Mouse (Mus musculus): ENCODE data around the gene Gsta2. TPM values are rescaled to one million over a fixed set of nuclear protein-coding genes. Genes with fewer than 3 reads are reported as not detected.
"Not testable (repeated sequence)": the region's sequence is repeated elsewhere in the genome, so short reads cannot be mapped to it uniquely, and the experiment has no call there.

Gene Gsta2
- polyA plus RNA-seq, 1 experiment from 2014 or later, result 320 TPM

- TF ChIP-seq CTCF (IDR thresholded peaks at IDR 0.05; ENCODE audit: low read depth), result peak; percentile 78
- H3K4me1 ChIP-seq (replicated peaks; ENCODE audit: insufficient read depth, low read length), result no peaks in the 10 kb centered on the region
- no peak for ATAC-seq (replicated peaks; ENCODE audit: low FRiP score, low read depth)
Observed at GRCm38 (mm10) chr9:78319499-78319898, 36.1 kb downstream of the Gsta2 start.

DNA sequence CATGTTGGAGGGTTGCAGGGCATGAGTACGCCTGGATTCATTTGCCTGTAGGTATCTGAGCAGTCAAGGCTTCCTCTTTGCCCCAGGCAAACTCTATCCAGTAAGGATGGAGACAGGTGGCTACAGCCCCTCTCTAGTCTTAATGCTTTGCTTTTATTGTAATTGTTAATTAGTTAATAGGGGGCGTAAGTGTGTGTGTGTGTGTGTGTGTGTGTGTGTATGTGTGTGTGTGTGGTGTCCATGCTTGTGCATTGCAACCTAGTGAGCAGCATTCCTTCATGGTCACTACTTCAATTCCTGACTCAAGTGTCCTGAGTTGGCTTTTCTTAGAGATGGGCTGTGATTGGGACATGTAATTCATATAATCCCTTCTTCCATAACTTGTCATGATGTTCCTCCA is 40.9 kb downstream of the Gsta2 start, which contains the start of gene Omt2a:
Gene Omt2a, minus strand, starts transcription at position 101 of the 400 bp plus-strand sequence.
- no peaks in the 10 kb centered on the region for H3K9me3 ChIP-seq (replicated peaks; ENCODE audit: low read length)
- no peak within 1 kb of the TSS for H3K4me2 ChIP-seq (ENCODE audit: low read length)
- no peak for TF ChIP-seq CTCF (IDR thresholded peaks at IDR 0.05; ENCODE audit: low read depth)
- H3K4me3 ChIP-seq (replicated peaks; ENCODE audit: low read depth, low read length), result no peak within 1 kb of the TSS
- H3K9ac ChIP-seq (ENCODE audit: low read depth, low read length), result no peak within 1 kb of the TSS
- WGBS, result 83% methylated on average over 2 of the region's 2 CpGs
- no peaks in the 10 kb centered on the region for H3K4me1 ChIP-seq (replicated peaks; ENCODE audit: insufficient read depth, low read length)
- no peaks in the 10 kb centered on the region for H3K27me3 ChIP-seq (ENCODE audit: insufficient read depth, low read length)
- no peak for ATAC-seq (replicated peaks; ENCODE audit: low FRiP score, low read depth)
- no peak for DNase-seq (ENCODE audit: low spot score)
- H3K27ac ChIP-seq, result no peak within 1 kb of the TSS
- no peaks in the 10 kb centered on the region for H3K36me3 ChIP-seq (ENCODE audit: insufficient read depth, low read length)

More at GRCm38 (mm10) chr9:78319499-78319898, 36.1 kb downstream of the Gsta2 start:
- Histone ChIP-seq H3K27me3 (ENCODE audit: insufficient read depth, low read length) (no peaks in the 10 kb centered on the region), H3K27ac (no peak overlapping the region), H3K4me2 (ENCODE audit: low read length) (no peak overlapping the region), H3K4me3 (replicated peaks; ENCODE audit: low read depth, low read length) (no peak overlapping the region), H3K9me3 (replicated peaks; ENCODE audit: low read length) (no peaks in the 10 kb centered on the region), H3K36me3 (ENCODE audit: insufficient read depth, low read length) (no peaks in the 10 kb centered on the region), H3K9ac (ENCODE audit: low read depth, low read length) (no peak overlapping the region)
- DNase-seq (ENCODE audit: low spot score), result no peak
- WGBS, result 24% methylated on average over 1 of the region's 1 CpGs

- not testable (repeated sequence) for H3K4me2 ChIP-seq (ENCODE audit: low read length); ATAC-seq (replicated peaks; ENCODE audit: low FRiP score, low read depth); H3K4me1 ChIP-seq (replicated peaks; ENCODE audit: insufficient read depth, low read length); H3K4me3 ChIP-seq (replicated peaks; ENCODE audit: low read depth, low read length); H3K9me3 ChIP-seq (replicated peaks; ENCODE audit: low read length); H3K27me3 ChIP-seq (ENCODE audit: insufficient read depth, low read length); H3K36me3 ChIP-seq (ENCODE audit: insufficient read depth, low read length); H3K9ac ChIP-seq (ENCODE audit: low read depth, low read length); H3K27ac ChIP-seq; DNase-seq (ENCODE audit: low spot score)
- 68% methylated on average over 1 of the region's 3 CpGs for WGBS
Observed at GRCm38 (mm10) chr9:78308122-78308521, 47.5 kb downstream of the Gsta2 start.

- H3K4me3 ChIP-seq (replicated peaks; ENCODE audit: low read depth, low read length); H3K4me2 ChIP-seq (ENCODE audit: low read length); H3K27ac ChIP-seq; H3K36me3 ChIP-seq (ENCODE audit: insufficient read depth, low read length); H3K9me3 ChIP-seq (replicated peaks; ENCODE audit: low read length); DNase-seq (ENCODE audit: low spot score); H3K4me1 ChIP-seq (replicated peaks; ENCODE audit: insufficient read depth, low read length); H3K9ac ChIP-seq (ENCODE audit: low read depth, low read length); H3K27me3 ChIP-seq (ENCODE audit: insufficient read depth, low read length); ATAC-seq (replicated peaks; ENCODE audit: low FRiP score, low read depth): not testable (repeated sequence)
- 78% methylated on average over 1 of the region's 1 CpGs for WGBS
Observed at GRCm38 (mm10) chr9:78299143-78299542, 56.4 kb downstream of the Gsta2 start.

DNA sequence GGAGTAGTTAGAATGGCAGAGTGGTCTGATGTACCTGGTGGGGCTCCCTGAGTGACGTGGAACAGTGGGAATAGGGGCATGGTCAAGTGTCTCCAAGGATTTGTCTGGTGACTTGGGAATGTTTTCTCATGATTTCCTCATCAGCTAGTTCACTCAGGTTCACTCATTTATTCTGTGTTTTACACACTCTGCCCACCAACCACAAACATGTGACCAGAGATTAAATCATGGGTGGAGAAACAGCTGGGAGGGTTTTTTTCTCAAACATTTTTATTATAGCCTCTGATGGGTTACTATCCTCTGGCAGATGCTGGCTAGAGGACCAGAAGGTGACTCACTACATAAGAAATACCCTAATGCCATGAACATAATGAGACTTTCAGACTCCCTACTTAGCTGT is 57.4 kb downstream of the Gsta2 start:
- DNase-seq (ENCODE audit: low spot score), result no peak
- WGBS, result 70% methylated on average over 1 of the region's 1 CpGs
- H3K4me1 ChIP-seq (replicated peaks; ENCODE audit: insufficient read depth, low read length), result no peaks in the 10 kb centered on the region
- H3K9ac ChIP-seq (ENCODE audit: low read depth, low read length), result no peak overlapping the region
- no peak for TF ChIP-seq CTCF (IDR thresholded peaks at IDR 0.05; ENCODE audit: low read depth)
- ATAC-seq (replicated peaks; ENCODE audit: low FRiP score, low read depth), result no peak
- no peaks in the 10 kb centered on the region for H3K36me3 ChIP-seq (ENCODE audit: insufficient read depth, low read length)
- no peak overlapping the region for H3K4me2 ChIP-seq (ENCODE audit: low read length)
- H3K27ac ChIP-seq, result no peak overlapping the region
- no peak overlapping the region for H3K4me3 ChIP-seq (replicated peaks; ENCODE audit: low read depth, low read length)
- H3K27me3 ChIP-seq (ENCODE audit: insufficient read depth, low read length), result no peaks in the 10 kb centered on the region
- no peaks in the 10 kb centered on the region for H3K9me3 ChIP-seq (replicated peaks; ENCODE audit: low read length)

DNA sequence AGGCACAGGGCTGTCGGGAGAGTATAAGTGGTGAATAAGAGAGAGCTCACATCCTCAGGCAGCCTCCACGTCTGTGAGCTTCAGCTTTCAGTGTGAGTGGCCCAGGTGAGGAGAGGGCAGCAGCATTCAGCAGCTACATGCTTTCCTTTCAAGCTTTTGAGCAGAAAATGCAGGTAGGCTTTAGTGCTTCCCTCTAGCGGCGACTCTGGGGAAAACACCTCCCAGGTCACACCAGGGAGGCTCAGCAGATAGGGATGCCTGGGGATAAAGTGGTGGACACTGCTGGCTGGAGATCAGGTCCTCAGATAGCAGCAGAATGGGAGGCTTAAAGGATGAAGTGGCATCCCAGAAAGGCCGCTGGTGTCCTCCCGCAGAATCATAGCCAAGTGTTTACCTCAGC is 59.5 kb downstream of the Gsta2 start:
- not testable (repeated sequence) for H3K4me1 ChIP-seq (replicated peaks; ENCODE audit: insufficient read depth, low read length); H3K4me3 ChIP-seq (replicated peaks; ENCODE audit: low read depth, low read length); H3K4me2 ChIP-seq (ENCODE audit: low read length); H3K27me3 ChIP-seq (ENCODE audit: insufficient read depth, low read length); H3K9me3 ChIP-seq (replicated peaks; ENCODE audit: low read length); H3K9ac ChIP-seq (ENCODE audit: low read depth, low read length); H3K36me3 ChIP-seq (ENCODE audit: insufficient read depth, low read length); H3K27ac ChIP-seq
- peak; percentile 79 for TF ChIP-seq CTCF (IDR thresholded peaks at IDR 0.05; ENCODE audit: low read depth)
- DNase-seq (ENCODE audit: low spot score), result peak; percentile 55
- peak; percentile 42; the same call in 1 of the 2 replicates for ATAC-seq (replicated peaks; ENCODE audit: low FRiP score, low read depth)
- WGBS, result 10% methylated on average over 6 of the region's 6 CpGs

DNA sequence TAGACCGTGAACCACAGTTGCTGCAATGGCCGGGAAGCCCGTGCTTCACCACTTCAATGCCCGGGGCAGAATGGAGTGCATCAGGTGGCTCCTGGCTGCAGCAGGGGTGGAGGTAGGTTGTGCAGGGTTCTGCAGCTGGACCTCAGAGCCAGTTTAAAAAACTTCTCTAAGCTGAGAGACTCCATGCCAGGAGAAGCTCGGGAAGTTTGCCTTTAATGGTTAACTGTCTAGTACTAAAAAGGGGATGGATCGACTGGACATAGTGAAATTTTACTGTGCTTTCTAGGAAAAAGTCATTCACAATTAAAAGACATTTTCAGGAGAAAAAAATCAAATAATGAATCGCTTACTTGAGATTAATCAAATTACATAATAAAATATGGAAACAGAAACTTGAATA is 60.8 kb downstream of the Gsta2 start:
- not testable (repeated sequence) for H3K9ac ChIP-seq (ENCODE audit: low read depth, low read length); DNase-seq (ENCODE audit: low spot score); H3K9me3 ChIP-seq (replicated peaks; ENCODE audit: low read length); H3K4me1 ChIP-seq (replicated peaks; ENCODE audit: insufficient read depth, low read length); H3K27ac ChIP-seq; H3K4me3 ChIP-seq (replicated peaks; ENCODE audit: low read depth, low read length); H3K27me3 ChIP-seq (ENCODE audit: insufficient read depth, low read length); ATAC-seq (replicated peaks; ENCODE audit: low FRiP score, low read depth); H3K4me2 ChIP-seq (ENCODE audit: low read length); H3K36me3 ChIP-seq (ENCODE audit: insufficient read depth, low read length)
- 66% methylated on average over 4 of the region's 7 CpGs for WGBS

- not testable (repeated sequence) for H3K27ac ChIP-seq; H3K36me3 ChIP-seq (ENCODE audit: insufficient read depth, low read length); H3K4me1 ChIP-seq (replicated peaks; ENCODE audit: insufficient read depth, low read length); H3K4me2 ChIP-seq (ENCODE audit: low read length); H3K27me3 ChIP-seq (ENCODE audit: insufficient read depth, low read length); DNase-seq (ENCODE audit: low spot score); H3K9ac ChIP-seq (ENCODE audit: low read depth, low read length); H3K4me3 ChIP-seq (replicated peaks; ENCODE audit: low read depth, low read length); H3K9me3 ChIP-seq (replicated peaks; ENCODE audit: low read length)
- peak; percentile 79 for ATAC-seq (replicated peaks; ENCODE audit: low FRiP score, low read depth)
- 78% methylated on average over 1 of the region's 1 CpGs for WGBS
Observed at GRCm38 (mm10) chr9:78293683-78294082, 61.9 kb downstream of the Gsta2 start.

- H3K27me3 ChIP-seq (ENCODE audit: insufficient read depth, low read length); H3K4me3 ChIP-seq (replicated peaks; ENCODE audit: low read depth, low read length); H3K9me3 ChIP-seq (replicated peaks; ENCODE audit: low read length); H3K36me3 ChIP-seq (ENCODE audit: insufficient read depth, low read length); H3K4me2 ChIP-seq (ENCODE audit: low read length); H3K27ac ChIP-seq; H3K9ac ChIP-seq (ENCODE audit: low read depth, low read length); DNase-seq (ENCODE audit: low spot score); H3K4me1 ChIP-seq (replicated peaks; ENCODE audit: insufficient read depth, low read length); ATAC-seq (replicated peaks; ENCODE audit: low FRiP score, low read depth): not testable (repeated sequence)
- WGBS, result 86% methylated on average over 8 of the region's 8 CpGs
Observed at GRCm38 (mm10) chr9:78292462-78292861, 63.1 kb downstream of the Gsta2 start.

DNA sequence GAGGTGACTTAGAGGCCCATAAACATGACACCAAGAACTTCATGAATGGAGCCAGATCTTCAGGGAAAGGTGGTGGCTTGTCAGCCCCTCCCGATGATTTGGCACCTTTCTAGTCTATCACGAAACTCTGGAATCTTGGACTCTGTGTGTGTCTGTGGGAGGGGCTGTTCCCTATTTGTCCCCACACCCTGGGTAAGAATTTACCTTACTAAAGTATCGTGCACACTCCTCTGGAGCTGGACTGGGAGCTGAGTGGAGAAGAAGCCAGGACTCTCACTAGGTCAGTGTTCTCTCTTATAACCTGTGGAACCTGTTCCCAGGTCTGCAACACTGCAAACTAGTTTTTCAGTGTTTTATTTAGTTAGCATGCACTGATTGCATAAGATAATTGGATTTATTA is 65.9 kb downstream of the Gsta2 start, which contains the start of gene Gm10639:
Gene Gm10639, plus strand, starts transcription at position 201 of the 400 bp plus-strand sequence.
- not testable (repeated sequence) for ATAC-seq (replicated peaks; ENCODE audit: low FRiP score, low read depth); H3K4me2 ChIP-seq (ENCODE audit: low read length); H3K9ac ChIP-seq (ENCODE audit: low read depth, low read length); H3K36me3 ChIP-seq (ENCODE audit: insufficient read depth, low read length); H3K9me3 ChIP-seq (replicated peaks; ENCODE audit: low read length); H3K4me1 ChIP-seq (replicated peaks; ENCODE audit: insufficient read depth, low read length); H3K4me3 ChIP-seq (replicated peaks; ENCODE audit: low read depth, low read length); H3K27me3 ChIP-seq (ENCODE audit: insufficient read depth, low read length); H3K27ac ChIP-seq; DNase-seq (ENCODE audit: low spot score)
- 74% methylated on average over 3 of the region's 3 CpGs for WGBS

All from kidney, postnatal 0 days (tissue).